Mouse (Mus musculus) MEL (cell line): Measurements from ENCODE around the gene Stx5a.

Source experiments
- CHD2 ChIP-seq: IDR thresholded peaks from 2 replicates; pipeline ENCODE4 v1.6.1; 2011; ENCODE audit warnings: low read length, improper control_type of control experiment
- CTCF ChIP-seq, 3 experiments: IDR thresholded peaks in 2 of 3; conservative IDR thresholded peaks in 1 of 3; 2 replicates each; pipeline ENCODE4 v1.5.1; 2011 to 2012; ENCODE audit warnings: low read length in 3 of 3, low read depth in 2 of 3, mild to moderate bottlenecking in 2 of 3, improper control_type of control experiment in 1 of 3, inconsistent platforms in 1 of 3, mixed read lengths in 1 of 3, moderate library complexity in 1 of 3; ENCODE audit not compliant: control insufficient read depth in 1 of 3, insufficient read depth in 1 of 3, poor library complexity in 1 of 3, severe bottlenecking in 1 of 3
- E2F4 ChIP-seq: IDR thresholded peaks from 2 replicates; pipeline ENCODE4 v1.6.1; 2011; ENCODE audit warnings: low read depth, low read length, improper control_type of control experiment, borderline replicate concordance
- ETS1 ChIP-seq: IDR thresholded peaks from 2 replicates; pipeline ENCODE4 v1.6.1; 2012; ENCODE audit warnings: low read depth, mild to moderate bottlenecking, inconsistent platforms, low read length, improper control_type of control experiment, moderate library complexity
- GATA1 ChIP-seq: IDR thresholded peaks from 2 replicates; pipeline ENCODE4 v1.6.1; 2011; ENCODE audit warnings: low read depth, low read length, improper control_type of control experiment
- POLR2A ChIP-seq, 2 experiments: IDR thresholded peaks; 2 replicates each; pipeline ENCODE4 v1.6.1; 2011 to 2012; ENCODE audit warnings: low read length in 2 of 2, mild to moderate bottlenecking in 2 of 2, control low read depth in 1 of 2, improper control_type of control experiment in 1 of 2, low read depth in 1 of 2, moderate library complexity in 1 of 2; ENCODE audit not compliant: control insufficient read depth in 1 of 2, insufficient read depth in 1 of 2, poor library complexity in 1 of 2

GRCm38 (mm10) chr19:8712870-8713305 is 28.3 kb upstream of the Stx5a start:
- TF ChIP-seq ETS1, result peak; percentile 89
- TF ChIP-seq CTCF (IDR thresholded peaks at IDR 0.05 in 2 of 3, conservative IDR thresholded peaks at IDR 0.05 in 1 of 3; ENCODE audit: control insufficient read depth in 1 of 3, insufficient read depth in 1 of 3, low read depth in 2 of 3, low read length in 3 of 3, poor library complexity in 1 of 3, severe bottlenecking in 1 of 3), result no peak
- TF ChIP-seq CHD2, result peak; percentile 71
- no peak for TF ChIP-seq E2F4
- TF ChIP-seq POLR2A (IDR thresholded peaks at IDR 0.05; ENCODE audit: control insufficient read depth in 1 of 2, insufficient read depth in 1 of 2, low read depth in 1 of 2, low read length in 2 of 2, poor library complexity in 1 of 2), result peak in 1 of 2 experiments; percentile 43; a peak in 1 of 4 replicates
- TF ChIP-seq GATA1, result no peak
